Mouse (Mus musculus) B cell, adult (primary cell): Measurements from ENCODE around the gene Ly6g6d. TPM values are rescaled to one million over a fixed set of nuclear protein-coding genes. Genes with fewer than 3 reads are reported as not detected.

Experiments
- total RNA-seq: library from RNA; stranded (reverse); gene quantifications from 4 replicates; pipeline ENCODE4 v1.2.4, GENCODE M21; 2023; ENCODE audit not compliant: inconsistent age

Ly6g6d gene
- not detected in 4 replicates for total RNA-seq

GRCm38 (mm10) chr17:35077786-35078233 lies at the start of gene Ly6g6d:
Ly6g6d (minus strand) TSS chr17:35078065.

GRCm38 (mm10) chr17:35126206-35126611 lies 48.3 kb upstream of the Ly6g6d start, which contains the start of gene D17H6S53E:
D17H6S53E (plus strand) TSS chr17:35126373.

GRCm38 (mm10) chr17:35121871-35122303 lies 44.0 kb upstream of the Ly6g6d start, which contains the start of gene Csnk2b:
Csnk2b (minus strand) TSS chr17:35122053.

GRCm38 (mm10) chr17:35121143-35121799 lies 43.4 kb upstream of the Ly6g6d start, which contains the start of gene Gpank1:
Gpank1 (plus strand) TSS chr17:35121455.

GRCm38 (mm10) chr17:35115046-35116019 lies 37.5 kb upstream of the Ly6g6d start, which contains the start of gene Ly6g5b:
Ly6g5b (minus strand) TSS chr17:35115428.

GRCm38 (mm10) chr17:35108097-35108496 lies 30.2 kb upstream of the Ly6g6d start, which contains the start of gene Ly6g5c:
Ly6g5c (plus strand) TSS chr17:35108279.

GRCm38 (mm10) chr17:35088825-35089644 lies 11.2 kb upstream of the Ly6g6d start, which contains the start of gene Abhd16a:
Abhd16a (plus strand) TSS chr17:35089263.

GRCm38 (mm10) chr17:35085208-35085865 lies 7.5 kb upstream of the Ly6g6d start, which contains the start of gene Ly6g6f:
Ly6g6f (minus strand) TSS chr17:35085610.

GRCm38 (mm10) chr17:35076507-35077176 lies 1.2 kb downstream of the Ly6g6d start, which contains the start of gene Ly6g6e:
Ly6g6e (plus strand) TSS chr17:35076902.

GRCm38 (mm10) chr17:35066084-35066483 lies 11.8 kb downstream of the Ly6g6d start, which contains the start of gene Mpig6b:
Mpig6b (minus strand) TSS chr17:35066184.

GRCm38 (mm10) chr17:35064951-35065947 lies 12.6 kb downstream of the Ly6g6d start, which contains the start of gene Ly6g6c:
Ly6g6c (plus strand) TSS chr17:35065388.

GRCm38 (mm10) chr17:35058911-35059892 lies 18.7 kb downstream of the Ly6g6d start, which contains the start of gene Ddah2:
Ddah2 (plus strand) TSS chr17:35059035.

GRCm38 (mm10) chr17:35049561-35050016 lies 28.3 kb downstream of the Ly6g6d start, which contains the start of gene Clic1:
Clic1 (plus strand) TSS chr17:35049966.

GRCm38 (mm10) chr17:35046681-35047455 lies 31.0 kb downstream of the Ly6g6d start, which contains the start of gene Msh5:
Msh5 (minus strand) TSS chr17:35046745.

GRCm38 (mm10) chr17:35027277-35028068 lies 50.4 kb downstream of the Ly6g6d start, which contains the start of gene Sapcd1:
Sapcd1 (minus strand) TSS chr17:35028016.

